Mouse (Mus musculus): Measurements from ENCODE around the gene Lrrc47. TPM values are rescaled to one million over a fixed set of nuclear protein-coding genes. Genes with fewer than 3 reads are reported as not detected.

Lrrc47 gene
- polyA plus RNA-seq, 1 experiment from 2014 or later, result 38.9 TPM

DNA sequence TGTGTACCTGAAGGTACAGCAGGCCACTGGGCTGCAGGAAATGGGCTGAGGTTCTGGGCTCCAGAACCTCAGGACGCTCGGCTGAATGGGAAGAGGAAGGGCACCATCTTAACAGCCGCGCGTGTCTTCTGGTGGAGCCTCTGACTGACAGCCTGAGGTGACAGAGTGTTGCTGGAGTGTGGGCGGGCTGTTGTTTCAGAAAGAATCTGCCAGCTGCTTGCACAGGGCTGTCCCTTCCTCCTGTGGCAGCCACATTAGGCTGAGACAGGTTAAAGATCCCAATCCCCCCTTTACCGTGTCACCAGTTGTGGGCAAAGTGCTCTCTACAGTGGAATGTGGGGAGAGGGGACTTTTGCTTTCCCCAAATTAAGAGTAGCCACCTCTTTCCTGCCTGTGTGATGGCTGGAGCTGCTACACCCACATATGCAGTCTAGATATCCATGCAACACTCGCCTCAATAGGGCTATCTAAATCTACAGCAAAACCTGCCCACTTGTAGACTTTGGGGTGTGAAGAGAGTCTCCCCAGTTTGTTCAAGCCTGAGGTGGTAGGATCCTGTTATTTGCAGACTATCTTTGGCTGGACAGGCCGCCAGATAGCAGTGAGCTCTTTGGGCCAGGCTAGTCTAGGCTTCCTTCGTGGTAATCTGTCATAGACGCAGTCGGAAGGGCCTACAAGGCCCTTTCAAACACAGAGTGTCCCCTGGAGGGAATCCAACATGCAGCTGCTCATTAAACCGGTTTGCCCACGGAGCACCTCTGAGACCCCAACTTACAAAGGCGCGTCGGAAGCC is 13.4 kb downstream of the Lrrc47 start:
- peaks cover 18% of the 10 kb centered on the region for H3K4me1 ChIP-seq
- no peak for ATAC-seq (ENCODE audit: low FRiP score, low read depth)
- H3K4me3 ChIP-seq, result no peak overlapping the region
- no peaks in the 10 kb centered on the region for H3K9me3 ChIP-seq
- peaks cover 34% of the 10 kb centered on the region for H3K27me3 ChIP-seq (replicated peaks)
- H3K36me3 ChIP-seq, result peaks cover 25% of the 10 kb centered on the region
- no peak overlapping the region for H3K9ac ChIP-seq
- 43% methylated on average over 17 of the region's 17 CpGs for WGBS
- H3K27ac ChIP-seq, result no peak overlapping the region
- H3K4me2 ChIP-seq (replicated peaks), result peak overlapping the region; percentile 62

DNA sequence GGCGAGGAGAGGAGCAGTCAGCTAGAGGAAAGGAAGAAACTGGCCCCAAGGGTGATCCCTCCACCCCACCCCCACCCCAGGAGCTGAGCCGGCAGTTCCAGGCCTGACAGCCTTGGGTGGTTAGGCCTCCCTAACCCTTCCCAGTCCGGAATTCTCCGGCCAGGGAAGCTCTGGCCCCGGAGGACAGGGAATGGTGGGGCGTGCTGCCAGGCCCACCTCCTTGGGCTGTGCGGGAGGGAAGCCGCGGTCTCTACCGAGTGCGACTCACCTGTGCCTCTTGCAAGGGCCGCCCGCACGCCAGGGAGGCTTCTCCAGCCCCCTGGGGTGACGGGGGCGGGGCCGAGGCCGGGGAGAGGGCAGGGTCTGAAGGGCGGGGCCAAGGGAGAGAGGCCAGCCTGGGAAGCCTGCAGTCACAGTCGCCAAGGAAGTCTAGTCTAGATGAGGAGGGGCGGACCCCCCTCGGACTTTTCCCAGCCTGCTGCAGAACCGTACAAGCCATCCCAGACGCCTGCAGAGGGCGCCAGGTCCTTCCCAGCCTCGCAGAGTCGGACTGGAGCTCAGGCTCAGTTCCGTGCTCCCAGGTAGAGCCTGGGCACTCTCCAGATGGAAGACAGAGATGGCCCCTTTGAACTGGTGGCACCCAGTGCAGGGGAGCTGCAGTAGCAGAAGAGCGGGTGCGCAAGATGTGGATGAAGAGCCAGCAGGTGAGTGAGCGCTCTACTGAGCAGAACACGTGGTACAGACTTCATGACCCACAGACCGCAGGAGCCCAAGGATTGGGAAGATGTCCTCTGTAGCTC is 14.3 kb downstream of the Lrrc47 start, which contains the start of gene Smim1:
TSS of gene Smim1 (minus strand) at position 590 of the 800 bp plus-strand sequence.
- ATAC-seq (ENCODE audit: low FRiP score, low read depth), result peak; percentile 67
- peaks cover 34% of the 10 kb centered on the region for H3K27me3 ChIP-seq (replicated peaks)
- WGBS, result 2% methylated on average over 33 of the region's 33 CpGs

GRCm38 (mm10) chr4:154026441-154026761 is 14.9 kb downstream of the Lrrc47 start:
- H3K27ac ChIP-seq, result no peak overlapping the region
- peaks cover 18% of the 10 kb centered on the region for H3K4me1 ChIP-seq
- no peak overlapping the region for H3K9ac ChIP-seq
- no peaks in the 10 kb centered on the region for H3K9me3 ChIP-seq
- H3K4me3 ChIP-seq, result no peak overlapping the region
- H3K27me3 ChIP-seq (replicated peaks), result peaks cover 34% of the 10 kb centered on the region
- peaks cover 11% of the 10 kb centered on the region for H3K36me3 ChIP-seq
- WGBS, result 35% methylated on average over 2 of the region's 2 CpGs
- ATAC-seq (ENCODE audit: low FRiP score, low read depth), result no peak
- H3K4me2 ChIP-seq (replicated peaks), result peak overlapping the region; percentile 62

More for the DNA sequence above, 14.3 kb downstream of the Lrrc47 start, which contains the start of gene Smim1:
- peak within 1 kb of the TSS; percentile 24 for H3K4me3 ChIP-seq
- peaks cover 18% of the 10 kb centered on the region for H3K4me1 ChIP-seq
- peaks cover 16% of the 10 kb centered on the region for H3K36me3 ChIP-seq
- H3K9ac ChIP-seq, result peak within 1 kb of the TSS; percentile 33; the same call in 1 of the 2 replicates
- H3K27ac ChIP-seq, result no peak within 1 kb of the TSS
- peak within 1 kb of the TSS; percentile 62 for H3K4me2 ChIP-seq (replicated peaks)
- no peaks in the 10 kb centered on the region for H3K9me3 ChIP-seq

DNA sequence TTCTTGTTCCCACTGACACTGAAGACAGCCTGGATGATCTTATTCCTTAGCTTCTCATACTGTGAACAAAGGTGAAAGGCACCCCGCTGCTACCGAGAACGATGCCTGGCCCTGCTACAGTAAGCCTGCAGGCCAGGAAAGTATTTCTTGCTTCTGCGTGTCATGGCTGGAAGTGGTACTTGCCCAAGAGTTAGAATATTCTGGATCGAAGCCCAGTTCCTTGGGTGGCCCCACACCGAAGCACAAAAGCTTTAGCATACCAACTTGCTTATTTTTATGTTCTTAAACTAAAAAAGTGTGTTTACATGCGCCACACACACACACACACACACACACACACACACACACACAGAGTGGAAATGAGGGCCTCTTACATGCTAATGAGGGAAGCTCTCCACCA is 16.5 kb downstream of the Lrrc47 start:
- Histone ChIP-seq H3K4me3 (no peak overlapping the region), H3K9me3 (no peaks in the 10 kb centered on the region), H3K4me1 (peaks cover 18% of the 10 kb centered on the region), H3K27ac (no peak overlapping the region), H3K36me3 (no peaks in the 10 kb centered on the region), H3K27me3 (replicated peaks) (peaks cover 34% of the 10 kb centered on the region), H3K9ac (no peak overlapping the region), H3K4me2 (replicated peaks) (no peak overlapping the region)
- no peak for ATAC-seq (ENCODE audit: low FRiP score, low read depth)
- 84% methylated on average over 7 of the region's 7 CpGs for WGBS

DNA sequence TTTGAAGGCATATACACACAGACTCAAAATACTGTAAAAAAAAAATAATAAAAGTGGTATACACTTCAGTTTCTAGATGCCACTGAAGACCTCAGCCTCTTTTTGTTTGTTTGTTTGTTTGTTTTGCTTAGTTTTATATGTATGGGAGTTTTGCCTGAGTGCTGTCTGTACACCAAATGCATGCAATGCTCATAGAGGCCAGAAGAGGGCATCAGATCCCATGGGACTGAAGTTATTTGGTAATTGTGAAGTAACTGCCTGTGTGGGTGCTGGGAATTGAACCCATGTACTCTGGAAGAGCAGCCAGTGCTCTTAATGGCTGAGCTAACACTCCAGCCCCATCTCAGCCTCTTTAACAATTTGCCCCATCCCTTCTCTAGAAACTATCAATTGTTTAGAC is 17.1 kb downstream of the Lrrc47 start:
- Histone ChIP-seq H3K9ac (no peak overlapping the region), H3K9me3 (no peaks in the 10 kb centered on the region), H3K4me2 (replicated peaks) (no peak overlapping the region), H3K27me3 (replicated peaks) (peaks cover 34% of the 10 kb centered on the region), H3K36me3 (no peaks in the 10 kb centered on the region), H3K4me3 (no peak overlapping the region), H3K4me1 (peaks cover 18% of the 10 kb centered on the region), H3K27ac (no peak overlapping the region)
- no peak for ATAC-seq (ENCODE audit: low FRiP score, low read depth)

- Histone ChIP-seq H3K27me3 (replicated peaks) (no peaks in the 10 kb centered on the region), H3K4me3 (no peak overlapping the region), H3K9me3 (no peaks in the 10 kb centered on the region), H3K4me1 (no peaks in the 10 kb centered on the region; the same call in 1 of the 2 replicates), H3K9ac (no peak overlapping the region), H3K36me3 (no peaks in the 10 kb centered on the region), H3K4me2 (replicated peaks) (no peak overlapping the region), H3K27ac (no peak overlapping the region)
- ATAC-seq (ENCODE audit: low FRiP score, low read depth), result no peak
- 53% methylated on average over 3 of the region's 3 CpGs for WGBS
These were observed 25.6 kb downstream of the Lrrc47 start for GRCm38 (mm10) chr4:154037123-154037522.

DNA sequence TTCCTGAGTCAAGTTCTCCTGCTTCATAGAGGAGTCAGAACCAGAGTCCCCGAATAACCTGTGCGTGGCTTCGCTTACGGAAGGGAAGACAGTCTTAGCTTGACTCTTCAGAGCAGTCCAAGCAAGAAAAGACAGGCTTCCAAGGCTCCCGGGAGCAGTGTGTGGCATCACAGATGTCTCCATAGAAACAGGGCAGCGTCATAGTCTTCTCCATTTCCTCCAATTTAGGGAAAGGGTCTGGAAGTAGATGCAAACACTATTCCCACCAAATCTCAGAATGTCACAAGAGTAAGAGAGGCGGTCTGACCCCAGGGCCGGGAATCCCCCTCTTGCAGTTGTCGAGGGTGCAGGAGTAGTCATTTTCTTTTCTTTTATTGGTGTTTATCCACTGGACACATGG is 31.0 kb downstream of the Lrrc47 start, which contains the start of gene Ccdc27:
TSS of gene Ccdc27 (minus strand) at position 101 of the 400 bp plus-strand sequence.
- no peaks in the 10 kb centered on the region for H3K9me3 ChIP-seq
- no peak for ATAC-seq (ENCODE audit: low FRiP score, low read depth)
- no peaks in the 10 kb centered on the region for H3K36me3 ChIP-seq
- H3K4me2 ChIP-seq (replicated peaks), result no peak within 1 kb of the TSS
- no peaks in the 10 kb centered on the region for H3K4me1 ChIP-seq
- no peaks in the 10 kb centered on the region for H3K27me3 ChIP-seq (replicated peaks)
- no peak within 1 kb of the TSS for H3K4me3 ChIP-seq
- no peak within 1 kb of the TSS for H3K27ac ChIP-seq
- WGBS, result 87% methylated on average over 9 of the region's 9 CpGs
- no peak within 1 kb of the TSS for H3K9ac ChIP-seq

GRCm38 (mm10) chr4:154045837-154046236 is 34.3 kb downstream of the Lrrc47 start:
- 63% methylated on average over 5 of the region's 5 CpGs for WGBS
- Histone ChIP-seq H3K9me3 (no peaks in the 10 kb centered on the region), H3K4me1 (no peaks in the 10 kb centered on the region), H3K9ac (no peak overlapping the region), H3K4me2 (replicated peaks) (no peak overlapping the region), H3K4me3 (no peak overlapping the region), H3K27me3 (replicated peaks) (no peaks in the 10 kb centered on the region), H3K36me3 (no peaks in the 10 kb centered on the region), H3K27ac (no peak overlapping the region)
- no peak for ATAC-seq (ENCODE audit: low FRiP score, low read depth)

- no peak overlapping the region for H3K27ac ChIP-seq
- no peak overlapping the region for H3K4me3 ChIP-seq
- no peaks in the 10 kb centered on the region for H3K27me3 ChIP-seq (replicated peaks)
- WGBS, result 94% methylated on average over 3 of the region's 3 CpGs
- no peaks in the 10 kb centered on the region for H3K9me3 ChIP-seq
- H3K4me1 ChIP-seq, result no peaks in the 10 kb centered on the region
- H3K4me2 ChIP-seq (replicated peaks), result no peak overlapping the region
- H3K9ac ChIP-seq, result no peak overlapping the region
- no peak for ATAC-seq (ENCODE audit: low FRiP score, low read depth)
- H3K36me3 ChIP-seq, result no peaks in the 10 kb centered on the region
These were observed 39.9 kb downstream of the Lrrc47 start for GRCm38 (mm10) chr4:154051401-154051800.

- no peak overlapping the region for H3K9ac ChIP-seq
- no peaks in the 10 kb centered on the region for H3K36me3 ChIP-seq
- H3K4me1 ChIP-seq, result no peaks in the 10 kb centered on the region
- H3K27me3 ChIP-seq (replicated peaks), result peaks cover 3% of the 10 kb centered on the region; the same call in 1 of the 2 replicates
- no peak overlapping the region for H3K4me3 ChIP-seq
- no peaks in the 10 kb centered on the region for H3K9me3 ChIP-seq
- 69% methylated on average over 4 of the region's 4 CpGs for WGBS
- no peak for ATAC-seq (ENCODE audit: low FRiP score, low read depth)
- H3K4me2 ChIP-seq (replicated peaks), result no peak overlapping the region
- H3K27ac ChIP-seq, result no peak overlapping the region
These were observed 41.5 kb downstream of the Lrrc47 start for GRCm38 (mm10) chr4:154053065-154053464.

GRCm38 (mm10) chr4:154055482-154055881 is 44.0 kb downstream of the Lrrc47 start:
- Histone ChIP-seq H3K9me3 (no peaks in the 10 kb centered on the region), H3K9ac (no peak overlapping the region), H3K27me3 (replicated peaks) (peaks cover 3% of the 10 kb centered on the region; the same call in 1 of the 2 replicates), H3K4me1 (no peaks in the 10 kb centered on the region), H3K4me2 (replicated peaks) (no peak overlapping the region), H3K36me3 (no peaks in the 10 kb centered on the region), H3K4me3 (no peak overlapping the region), H3K27ac (no peak overlapping the region)
- ATAC-seq (ENCODE audit: low FRiP score, low read depth), result no peak
- 90% methylated on average over 7 of the region's 7 CpGs for WGBS

DNA sequence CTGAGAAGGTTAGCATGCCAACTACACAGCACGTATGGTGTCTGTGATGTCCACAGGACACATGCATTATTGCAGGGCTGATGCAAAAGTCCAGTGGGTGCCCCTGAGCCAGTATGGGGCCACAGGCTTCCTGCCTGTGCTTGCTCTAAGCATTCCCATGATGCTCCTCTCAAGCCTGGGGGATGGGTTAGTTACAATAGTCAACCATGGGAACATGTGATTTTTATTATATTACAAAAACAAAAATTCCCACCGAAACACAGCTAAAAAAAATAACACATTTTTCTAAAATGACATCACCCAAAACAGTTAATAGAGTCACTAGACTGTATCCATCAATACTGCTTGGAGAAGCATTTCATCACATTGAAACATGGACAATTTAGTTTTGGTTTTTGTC is 44.5 kb downstream of the Lrrc47 start:
- no peak for ATAC-seq (ENCODE audit: low FRiP score, low read depth)
- Histone ChIP-seq H3K36me3 (no peaks in the 10 kb centered on the region), H3K4me3 (no peak overlapping the region), H3K27me3 (replicated peaks) (peaks cover 3% of the 10 kb centered on the region; the same call in 1 of the 2 replicates), H3K9me3 (no peaks in the 10 kb centered on the region), H3K9ac (no peak overlapping the region), H3K27ac (no peak overlapping the region), H3K4me1 (no peaks in the 10 kb centered on the region), H3K4me2 (replicated peaks) (no peak overlapping the region)
- 77% methylated on average over 2 of the region's 2 CpGs for WGBS

All from neural tube, embryonic 12.5 days (tissue).